Comparison of ENCODE assay signal across 7 mouse cellular contexts in genomic region chr15:36884671-36885365, GRCm38 (mm10).
DNase-seq lines count a peak whose midpoint lies in the region; ATAC-seq and TF ChIP-seq lines count a peak whose summit lies in the region.

No protein-coding gene starts in this region.

- no peak overlapping the region for H3K4me2 ChIP-seq in kidney, postnatal 0 days (ENCODE audit: low read length)
- H3K4me2 ChIP-seq in liver, embryonic 12.5 days, result no peak overlapping the region

- WGBS in kidney, postnatal 0 days, result 63% methylated on average over 11 of the region's 11 CpGs
- WGBS in liver, embryonic 12.5 days (ENCODE audit: insufficient replicate concordance), result 76% methylated on average over 11 of the region's 11 CpGs

- H3K4me3 ChIP-seq in kidney, postnatal 0 days (replicated peaks; ENCODE audit: low read depth, low read length), result no peak overlapping the region
- H3K4me3 ChIP-seq in liver, embryonic 12.5 days, result no peak overlapping the region

- no peaks in the 10 kb centered on the region for H3K36me3 ChIP-seq in kidney, postnatal 0 days (ENCODE audit: insufficient read depth, low read length)
- H3K36me3 ChIP-seq in liver, embryonic 12.5 days, result no peaks in the 10 kb centered on the region

- no peaks in the 10 kb centered on the region for H3K27me3 ChIP-seq in kidney, postnatal 0 days (ENCODE audit: insufficient read depth, low read length)
- no peaks in the 10 kb centered on the region for H3K27me3 ChIP-seq in liver, embryonic 12.5 days (replicated peaks)

- ATAC-seq in kidney, postnatal 0 days (replicated peaks; ENCODE audit: low FRiP score, low read depth), result peak; percentile 42; the same call in 1 of the 2 replicates
- ATAC-seq in liver, embryonic 12.5 days, result no peak

- no peaks in the 10 kb centered on the region for H3K4me1 ChIP-seq in kidney, postnatal 0 days (replicated peaks; ENCODE audit: insufficient read depth, low read length)
- H3K4me1 ChIP-seq in liver, embryonic 12.5 days, result 0 out of 2 replicates have a peak, but pooled peaks cover 5% of the 10 kb centered on the region

- TF ChIP-seq CTCF in kidney, postnatal 0 days (IDR thresholded peaks at IDR 0.05; ENCODE audit: low read depth), result no peak

- no peak overlapping the region for H3K27ac ChIP-seq in kidney, postnatal 0 days
- H3K27ac ChIP-seq in liver, embryonic 12.5 days, result no peak overlapping the region

- H3K9me3 ChIP-seq in kidney, postnatal 0 days (replicated peaks; ENCODE audit: low read length), result no peaks in the 10 kb centered on the region
- H3K9me3 ChIP-seq in liver, embryonic 12.5 days (replicated peaks), result no peaks in the 10 kb centered on the region

- no peak overlapping the region for H3K9ac ChIP-seq in kidney, postnatal 0 days (ENCODE audit: low read depth, low read length)
- no peak overlapping the region for H3K9ac ChIP-seq in liver, embryonic 12.5 days

- no peak for DNase-seq in kidney, postnatal 0 days (ENCODE audit: low spot score)
- DNase-seq in kidney, postnatal 14 days, result no peak
- peak; percentile 93 for DNase-seq in MN1 (ENCODE audit: low spot score)
- DNase-seq in adrenal gland, postnatal 14 days, result peak; percentile 79
- DNase-seq in lung, postnatal 25 days (ENCODE audit: low spot score), result peak; percentile 56
- no peak for DNase-seq in gastrocnemius, postnatal 10 days

Comparison
In these comparisons a context has a peak if more than half of its experiments do, and no peak if none do; other contexts are left out.
1. DNase-seq: peak in MN1 (single experiment), adrenal gland, postnatal 14 days (single experiment) and lung, postnatal 25 days (single experiment); none in kidney, postnatal 0 days (single experiment), kidney, postnatal 14 days (single experiment) and gastrocnemius, postnatal 10 days (single experiment).